ENCODE assay signal across 19 mouse cellular contexts in the genomic region with DNA sequence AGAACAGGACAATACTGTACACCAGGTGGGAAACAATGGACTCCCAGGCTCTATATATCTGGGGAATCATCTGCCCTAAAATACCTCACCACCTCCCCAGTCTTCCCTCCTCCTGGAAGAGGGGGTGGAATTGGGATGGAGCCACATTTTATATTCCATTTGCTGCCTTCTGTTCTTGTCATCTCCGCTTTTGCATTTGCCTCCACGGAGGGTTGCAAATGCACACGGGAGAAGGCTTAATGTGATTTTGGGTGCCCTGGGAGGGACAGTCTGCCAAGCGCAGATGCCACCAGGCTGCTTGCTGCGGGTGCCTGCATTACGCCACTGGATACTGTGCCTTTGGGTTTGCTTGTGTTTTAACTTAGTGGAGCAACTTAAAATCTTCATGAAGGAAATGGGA.
DNase-seq lines count a peak whose midpoint lies in the region; ATAC-seq lines count a peak whose summit lies in the region.
"Had no signal": no experiment of that assay in that cellular context is flagged by ENCODE, and none has a peak within 500 bp of the region (broad histone marks: within the 10 kb centered on the region; RNA-seq: fewer than 3 reads in every experiment).

No protein-coding gene starts in this region.

- no peak overlapping the region for H3K27ac ChIP-seq in kidney, embryonic 14.5 days (ENCODE audit: low read depth, low read length)
- H3K27ac ChIP-seq in embryonic facial prominence, embryonic 10.5 days (replicated peaks), result no peak overlapping the region
- H3K27ac ChIP-seq: hindbrain, embryonic 14.5 days; limb, embryonic 12.5 days; liver, embryonic 15.5 days; midbrain, embryonic 10.5 days; neural tube, embryonic 15.5 days had no signal

- DNase-seq in left cerebral cortex, adult 11 months (ENCODE audit: low spot score), result peak; percentile 54
- DNase-seq in left cerebral cortex, postnatal 4 days, result no peak
- peak; percentile 18 to 39 for DNase-seq in layer of hippocampus, postnatal 10 days (ENCODE audit: low spot score in 2 of 2)
- peak; percentile 53 to 66 for DNase-seq in left cerebral cortex, postnatal 14 days (ENCODE audit: low spot score in 2 of 2)
- DNase-seq in right cerebral cortex, postnatal 4 days, result peak; percentile 6
- no peak for DNase-seq in kidney, adult 11 months
- DNase-seq in embryonic facial prominence, embryonic 10.5 days (ENCODE audit: low spot score), result no peak
- DNase-seq: heart, postnatal 10 days; kidney, adult 8-10 months; lung, postnatal 36 days; retina, postnatal 1 day; thymus, adult 18-20 months had no signal

- H3K27me3 ChIP-seq in kidney, embryonic 14.5 days (ENCODE audit: control insufficient read depth, insufficient read depth, low read length), result no peaks in the 10 kb centered on the region
- no peaks in the 10 kb centered on the region for H3K27me3 ChIP-seq in embryonic facial prominence, embryonic 10.5 days (replicated peaks; ENCODE audit: low read depth, poor library complexity, severe bottlenecking)
- H3K27me3 ChIP-seq: limb, embryonic 12.5 days; liver, embryonic 15.5 days; neural tube, embryonic 15.5 days; Patski had no signal

- no peaks in the 10 kb centered on the region for H3K36me3 ChIP-seq in kidney, embryonic 14.5 days (ENCODE audit: control insufficient read depth, insufficient read depth, low read length)
- no peaks in the 10 kb centered on the region for H3K36me3 ChIP-seq in embryonic facial prominence, embryonic 10.5 days (replicated peaks)
- H3K36me3 ChIP-seq: limb, embryonic 12.5 days; liver, embryonic 15.5 days; midbrain, embryonic 10.5 days; neural tube, embryonic 15.5 days had no signal

- 91% methylated on average over 6 of the region's 6 CpGs for WGBS in kidney, embryonic 14.5 days
- 94% methylated on average over 6 of the region's 6 CpGs for WGBS in embryonic facial prominence, embryonic 10.5 days

- H3K9ac ChIP-seq in kidney, embryonic 14.5 days (ENCODE audit: low read depth, low read length), result no peak overlapping the region
- H3K9ac ChIP-seq: hindbrain, embryonic 14.5 days; limb, embryonic 12.5 days; liver, embryonic 15.5 days; neural tube, embryonic 15.5 days had no signal

- H3K4me3 ChIP-seq in kidney, embryonic 14.5 days (ENCODE audit: low read length), result no peak overlapping the region
- no peak overlapping the region for H3K4me3 ChIP-seq in embryonic facial prominence, embryonic 10.5 days
- H3K4me3 ChIP-seq: limb, embryonic 12.5 days; liver, embryonic 15.5 days; midbrain, embryonic 10.5 days; neural tube, embryonic 15.5 days had no signal

- ATAC-seq in kidney, embryonic 14.5 days (ENCODE audit: low FRiP score, low TSS enrichment), result no peak
- ATAC-seq: Patski had no signal

- no peaks in the 10 kb centered on the region for H3K9me3 ChIP-seq in kidney, embryonic 14.5 days (ENCODE audit: control insufficient read depth, low read length)
- H3K9me3 ChIP-seq in embryonic facial prominence, embryonic 10.5 days, result peaks cover 5% of the 10 kb centered on the region; the same call in 1 of the 2 replicates
- H3K9me3 ChIP-seq: limb, embryonic 12.5 days; liver, embryonic 15.5 days; neural tube, embryonic 15.5 days had no signal

- no peaks in the 10 kb centered on the region for H3K4me1 ChIP-seq in kidney, embryonic 14.5 days (ENCODE audit: control insufficient read depth, insufficient read depth, low read length)
- no peaks in the 10 kb centered on the region for H3K4me1 ChIP-seq in embryonic facial prominence, embryonic 10.5 days
- H3K4me1 ChIP-seq: limb, embryonic 12.5 days; liver, embryonic 15.5 days; midbrain, embryonic 10.5 days; neural tube, embryonic 15.5 days had no signal

- intact Hi-C loops in left cerebral cortex, postnatal 4 days (cut with DNase I), result no loop called here
- intact Hi-C loops in left cerebral cortex, postnatal 14 days (cut with DNase I), result loop anchor here (10.0 kb wide), 1 partner anchor 267 kb away; the partner anchor contains the start of gene AI593442

- no peak overlapping the region for H3K4me2 ChIP-seq in kidney, embryonic 14.5 days (replicated peaks; ENCODE audit: low read depth, low read length)
- H3K4me2 ChIP-seq: hindbrain, embryonic 14.5 days; limb, embryonic 12.5 days; liver, embryonic 15.5 days; neural tube, embryonic 15.5 days had no signal

Comparison
In these comparisons a context has a peak if more than half of its experiments do, and no peak if none do; other contexts are left out.
1. DNase-seq: peak in left cerebral cortex, adult 11 months (single experiment), layer of hippocampus, postnatal 10 days (2 of 2), left cerebral cortex, postnatal 14 days (2 of 2) and right cerebral cortex, postnatal 4 days (single experiment); none in left cerebral cortex, postnatal 4 days (single experiment), kidney, adult 11 months (single experiment) and embryonic facial prominence, embryonic 10.5 days (single experiment).